Mouse (Mus musculus) lung, embryonic 15.5 days (tissue): ENCODE measurements around the gene March7. TPM values are rescaled to one million over a fixed set of nuclear protein-coding genes. Genes with fewer than 3 reads are reported as not detected.

Experiments used
- ATAC-seq: fragments of 200-750 bp; cut with Nextera tagmentation; 2 replicates; pipeline ENCODE4 v1.8.0; 2017; ENCODE audit warnings: moderate number of reproducible peaks, borderline replicate concordance; ENCODE audit not compliant: low FRiP score, low TSS enrichment; ENCODE audit errors: extremely low read depth
- H3K27ac ChIP-seq: fragments of 300-500 bp; sonication (generic); 2 replicates; pipeline ENCODE4 v1.5.1; 2015; ENCODE audit warnings: moderate library complexity, mild to moderate bottlenecking, inconsistent platforms
- H3K27me3 ChIP-seq: fragments of 300-500 bp; sonication (generic); 2 replicates; pipeline ENCODE4 v1.6.1; 2015; ENCODE audit warnings: inconsistent platforms
- H3K36me3 ChIP-seq: fragments of 300-500 bp; sonication (generic); 2 replicates; pipeline ENCODE4 v1.6.1; 2015; ENCODE audit warnings: inconsistent platforms
- H3K4me1 ChIP-seq: fragments of 300-500 bp; sonication (generic); 2 replicates; pipeline ENCODE4 v1.6.1; 2015; ENCODE audit warnings: inconsistent platforms
- H3K4me2 ChIP-seq: fragments of 300-500 bp; sonication (generic); 2 replicates; pipeline ENCODE4 v1.6.1; 2015; ENCODE audit warnings: inconsistent platforms, mild to moderate bottlenecking, moderate library complexity
- H3K4me3 ChIP-seq: fragments of 300-500 bp; sonication (generic); 2 replicates; pipeline ENCODE4 v1.5.1; 2015; ENCODE audit warnings: mild to moderate bottlenecking, inconsistent platforms
- H3K9ac ChIP-seq: fragments of 300-500 bp; sonication (generic); 2 replicates; pipeline ENCODE4 v1.6.1; 2015; ENCODE audit warnings: inconsistent platforms
- H3K9me3 ChIP-seq: fragments of 300-500 bp; sonication (generic); 2 replicates; pipeline ENCODE4 v1.6.1; 2016; ENCODE audit warnings: inconsistent platforms
- WGBS: fragments of 180-500 bp; shearing (Covaris S2); methylation state at CpG from one replicate; pipeline ENCODE4 v1.1.7; 2015; 5-methylcytosine and 5-hydroxymethylcytosine counted together
- polyA plus RNA-seq: library from polyadenylated mRNA; unstranded; fragments of >200 nt; fragmentation: Nextera tagmentation; extraction: Ambion mirVana; gene quantifications from 2 replicates; pipeline ENCODE4 v1.2.1, GENCODE M21; 2015

Gene March7
- polyA plus RNA-seq, 1 experiment from 2014 or later: 73.4 TPM

DNA sequence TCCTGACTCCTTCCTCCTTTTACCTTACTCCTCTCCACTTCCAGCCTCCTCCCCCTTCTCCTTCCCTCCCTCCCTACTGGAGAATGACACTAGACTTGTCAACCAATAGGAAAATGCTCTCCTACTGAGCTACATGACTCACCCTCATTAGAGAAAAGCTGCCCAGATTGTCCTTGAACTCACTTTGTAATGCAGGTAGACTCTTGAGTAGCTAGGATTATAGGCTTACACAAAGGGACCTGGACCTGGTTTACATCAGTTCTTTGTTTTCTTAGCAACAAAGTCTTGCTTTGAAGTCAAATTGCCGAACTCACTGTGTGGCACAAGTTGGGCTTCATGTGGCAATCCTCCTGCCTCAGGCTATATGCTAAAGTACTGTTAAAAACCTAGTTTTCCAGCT, 12.8 kb upstream of the March7 start:
- Histone ChIP-seq H3K27ac (no peak overlapping the region), H3K27me3 (no peaks in the 10 kb centered on the region), H3K4me1 (no peaks in the 10 kb centered on the region), H3K36me3 (no peaks in the 10 kb centered on the region), H3K9me3 (no peaks in the 10 kb centered on the region), H3K4me3 (no peak overlapping the region), H3K9ac (no peak overlapping the region), H3K4me2 (no peak overlapping the region)
- ATAC-seq: no peak
- WGBS: 64% methylated on average over 1 of the region's 1 CpGs

DNA sequence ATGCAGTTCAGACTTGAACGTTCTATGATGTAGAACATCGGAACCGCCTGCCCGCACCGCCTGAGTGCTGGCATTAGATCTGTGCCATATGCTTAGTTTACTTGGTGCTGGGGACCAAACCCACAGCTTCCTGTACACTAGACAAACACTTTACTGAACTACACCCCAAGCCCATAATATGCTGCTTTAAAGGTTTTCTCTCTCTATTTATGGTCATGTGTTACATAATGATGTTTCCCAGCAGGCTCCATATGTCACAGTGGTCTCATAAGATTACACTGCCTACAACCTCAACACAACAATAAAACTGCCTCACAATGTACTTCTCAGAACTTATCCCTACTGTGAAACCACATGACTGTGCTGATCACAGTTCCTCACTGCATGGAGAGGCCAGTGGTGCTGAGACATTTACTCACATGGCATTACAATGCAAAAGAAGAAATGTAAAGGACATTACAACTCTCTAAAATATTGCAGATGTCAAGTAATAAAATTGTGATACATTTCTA, 9.6 kb upstream of the March7 start:
- 92% methylated on average over 5 of the region's 5 CpGs for WGBS
- Histone ChIP-seq H3K4me3 (no peak overlapping the region), H3K9me3 (no peaks in the 10 kb centered on the region), H3K4me2 (no peak overlapping the region), H3K36me3 (peaks cover 6% of the 10 kb centered on the region; the same call in 1 of the 2 replicates), H3K27ac (no peak overlapping the region), H3K27me3 (no peaks in the 10 kb centered on the region), H3K9ac (no peak overlapping the region), H3K4me1 (no peaks in the 10 kb centered on the region)
- ATAC-seq: no peak

DNA sequence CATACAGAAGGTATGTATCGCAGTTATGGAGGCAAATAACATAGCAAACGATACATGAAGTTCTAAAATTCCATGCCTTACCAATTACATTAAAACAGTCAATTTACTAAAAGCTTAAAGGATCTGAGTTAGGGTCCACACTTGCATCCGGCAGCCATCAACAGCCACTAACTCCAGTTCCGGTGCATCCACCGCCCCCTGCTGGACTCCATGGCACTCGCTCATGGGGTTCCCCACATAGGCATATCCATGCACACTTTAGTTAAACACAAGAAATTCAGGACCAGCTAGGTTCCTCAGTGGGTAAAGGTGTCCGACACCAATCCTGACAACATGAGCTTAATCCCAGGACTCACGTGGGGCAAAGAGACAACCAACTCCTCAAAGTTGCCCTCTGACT, 9.0 kb upstream of the March7 start:
- WGBS: 45% methylated on average over 8 of the region's 8 CpGs
- ATAC-seq: no peak

DNA sequence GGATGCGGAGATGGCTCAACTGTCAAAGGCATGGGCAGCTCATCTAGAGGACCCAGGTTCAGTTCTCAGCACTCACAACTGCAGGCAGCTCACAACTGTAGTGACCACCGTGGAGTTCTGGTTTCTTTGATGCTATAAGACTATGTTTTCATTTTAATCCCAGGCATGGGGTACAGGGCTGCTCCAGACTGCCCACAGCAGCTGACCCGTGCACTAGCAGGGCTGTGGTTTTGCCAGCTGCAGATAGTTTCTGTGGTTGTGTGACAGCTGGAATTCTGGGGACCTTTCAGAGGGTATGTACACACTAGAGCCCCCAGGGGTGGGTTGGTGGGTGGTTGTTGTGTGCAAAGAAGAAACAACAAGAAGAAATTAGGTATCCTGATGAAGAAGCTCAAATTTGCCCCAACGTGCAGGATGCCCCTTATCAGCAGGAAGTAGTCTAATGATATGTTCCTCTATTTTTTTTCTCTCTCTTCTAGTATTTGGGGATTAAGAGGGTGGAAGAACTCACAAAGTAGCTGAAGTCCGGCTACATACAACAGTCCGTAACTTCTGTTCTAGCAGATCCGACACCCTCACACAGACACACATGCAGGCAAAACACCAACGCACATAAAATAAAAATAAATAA, 6.7 kb upstream of the March7 start:
- H3K4me2 ChIP-seq: no peak overlapping the region
- H3K4me3 ChIP-seq: no peak overlapping the region
- H3K9ac ChIP-seq: no peak overlapping the region
- H3K36me3 ChIP-seq: peaks cover 8% of the 10 kb centered on the region; the same call in 1 of the 2 replicates
- H3K4me1 ChIP-seq: peaks cover 4% of the 10 kb centered on the region
- no peak for ATAC-seq
- WGBS: 78% methylated on average over 8 of the region's 8 CpGs
- H3K9me3 ChIP-seq: no peaks in the 10 kb centered on the region
- H3K27ac ChIP-seq: no peak overlapping the region
- no peaks in the 10 kb centered on the region for H3K27me3 ChIP-seq

More for the DNA sequence above, 9.0 kb upstream of the March7 start:
- no peak overlapping the region for H3K4me2 ChIP-seq
- no peaks in the 10 kb centered on the region for H3K4me1 ChIP-seq
- no peaks in the 10 kb centered on the region for H3K9me3 ChIP-seq
- H3K9ac ChIP-seq: no peak overlapping the region
- no peaks in the 10 kb centered on the region for H3K27me3 ChIP-seq
- no peak overlapping the region for H3K27ac ChIP-seq
- H3K4me3 ChIP-seq: no peak overlapping the region
- peaks cover 6% of the 10 kb centered on the region; the same call in 1 of the 2 replicates for H3K36me3 ChIP-seq

DNA sequence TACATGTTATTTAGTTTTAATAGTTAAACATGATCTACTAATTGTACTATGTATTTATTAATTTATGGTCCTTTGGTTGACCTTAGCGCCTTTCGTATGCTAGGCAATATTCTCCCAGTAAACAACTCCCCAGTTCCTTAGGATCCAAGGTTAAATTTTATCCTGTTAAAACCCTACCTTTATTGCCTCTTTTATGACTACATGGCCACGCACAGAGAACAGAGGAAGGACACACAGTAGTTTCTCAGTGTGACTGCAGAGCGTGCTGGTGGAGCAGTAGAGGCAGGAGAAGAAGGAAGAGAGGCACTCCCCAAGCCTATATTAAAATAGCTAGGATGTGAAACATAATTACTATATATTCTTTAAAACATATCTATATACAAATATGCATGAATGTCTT, 6.0 kb upstream of the March7 start:
- WGBS: 90% methylated on average over 4 of the region's 4 CpGs
- Histone ChIP-seq H3K4me1 (peaks cover 8% of the 10 kb centered on the region), H3K4me2 (no peak overlapping the region), H3K27me3 (no peaks in the 10 kb centered on the region), H3K9me3 (no peaks in the 10 kb centered on the region), H3K9ac (no peak overlapping the region), H3K36me3 (peaks cover 8% of the 10 kb centered on the region; the same call in 1 of the 2 replicates), H3K27ac (no peak overlapping the region), H3K4me3 (no peak overlapping the region)
- no peak for ATAC-seq

DNA sequence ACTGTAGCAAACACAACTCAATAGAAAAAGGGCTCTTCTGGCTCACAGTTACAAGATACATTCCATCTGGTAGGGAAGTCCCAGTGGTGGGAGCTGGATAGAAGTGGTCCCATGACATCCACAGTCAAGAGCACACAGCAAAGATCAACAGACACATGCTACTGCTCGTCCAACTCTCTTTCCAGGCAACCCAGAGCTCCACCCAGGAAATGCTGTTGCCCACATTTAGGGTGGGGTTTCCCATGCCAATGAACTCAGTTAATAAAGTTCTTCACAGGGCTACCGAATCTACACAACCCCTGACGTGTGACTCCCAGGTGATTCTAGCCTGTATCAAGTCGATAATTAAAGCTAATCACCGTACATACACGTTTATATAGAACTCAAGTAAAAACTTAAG, 5.5 kb upstream of the March7 start:
- Histone ChIP-seq H3K4me2 (no peak overlapping the region), H3K27me3 (no peaks in the 10 kb centered on the region), H3K4me3 (no peak overlapping the region), H3K4me1 (peaks cover 8% of the 10 kb centered on the region), H3K36me3 (peaks cover 8% of the 10 kb centered on the region; the same call in 1 of the 2 replicates), H3K9me3 (no peaks in the 10 kb centered on the region), H3K27ac (no peak overlapping the region), H3K9ac (no peak overlapping the region)
- ATAC-seq: no peak
- 80% methylated on average over 6 of the region's 6 CpGs for WGBS

DNA sequence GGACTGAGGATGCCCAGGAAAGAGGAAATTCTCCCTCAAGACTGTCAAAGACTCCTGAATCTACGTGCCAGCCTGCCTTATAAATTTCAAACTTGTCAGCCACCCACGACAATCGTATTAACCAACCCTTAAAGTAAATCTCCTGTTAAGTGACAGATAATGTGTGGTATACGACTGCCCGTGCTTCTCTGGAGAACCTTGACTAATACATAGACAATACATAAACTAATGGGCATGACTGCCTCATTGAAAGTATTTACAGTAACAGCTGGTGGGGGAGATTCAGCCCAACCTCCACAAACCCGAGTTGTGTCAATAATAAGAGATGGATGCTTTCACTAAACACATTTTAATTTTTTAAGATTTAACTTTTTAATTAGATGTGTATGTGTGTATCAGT, 3.9 kb upstream of the March7 start:
- H3K9ac ChIP-seq: no peak overlapping the region
- no peak overlapping the region for H3K27ac ChIP-seq
- no peaks in the 10 kb centered on the region for H3K27me3 ChIP-seq
- H3K4me1 ChIP-seq: peaks cover 8% of the 10 kb centered on the region
- no peak overlapping the region for H3K4me3 ChIP-seq
- no peak overlapping the region for H3K4me2 ChIP-seq
- H3K36me3 ChIP-seq: peaks cover 8% of the 10 kb centered on the region; the same call in 1 of the 2 replicates
- ATAC-seq: no peak
- no peaks in the 10 kb centered on the region for H3K9me3 ChIP-seq
- 79% methylated on average over 6 of the region's 6 CpGs for WGBS

DNA sequence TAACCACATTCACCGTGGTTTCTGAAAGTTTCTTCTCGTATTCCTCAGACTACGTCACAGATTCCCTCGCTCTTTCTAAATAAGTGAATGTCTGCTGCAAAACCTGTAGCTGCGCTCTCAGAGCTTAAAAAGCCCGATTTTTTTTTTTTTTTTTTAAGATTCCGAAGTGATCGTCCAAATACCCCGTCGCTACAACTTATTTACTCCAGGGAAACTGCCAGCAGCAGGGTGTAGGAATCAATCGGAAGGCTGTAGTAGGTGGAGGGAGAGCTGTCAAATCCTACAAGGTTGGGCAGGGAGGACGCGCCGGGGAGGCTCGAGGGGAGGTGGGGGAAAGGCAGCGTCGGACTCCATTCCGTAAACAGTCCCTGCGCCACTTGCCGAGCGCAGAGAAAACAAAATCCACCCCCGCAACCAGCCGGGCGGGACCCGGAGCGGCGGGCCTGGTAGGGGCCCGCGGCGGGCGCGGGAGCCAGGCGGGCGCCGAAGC, 520 bp upstream of the March7 start:
- Histone ChIP-seq H3K4me1 (peaks cover 25% of the 10 kb centered on the region), H3K27me3 (no peaks in the 10 kb centered on the region), H3K27ac (peak overlapping the region; percentile 85), H3K4me3 (peak overlapping the region; percentile 90), H3K9ac (peak overlapping the region; percentile 96), H3K36me3 (peaks cover 8% of the 10 kb centered on the region; the same call in 1 of the 2 replicates), H3K4me2 (peak overlapping the region; percentile 67), H3K9me3 (no peaks in the 10 kb centered on the region)
- under 1% methylated on average over 32 of the region's 35 CpGs for WGBS
- peak; percentile 65 for ATAC-seq

DNA sequence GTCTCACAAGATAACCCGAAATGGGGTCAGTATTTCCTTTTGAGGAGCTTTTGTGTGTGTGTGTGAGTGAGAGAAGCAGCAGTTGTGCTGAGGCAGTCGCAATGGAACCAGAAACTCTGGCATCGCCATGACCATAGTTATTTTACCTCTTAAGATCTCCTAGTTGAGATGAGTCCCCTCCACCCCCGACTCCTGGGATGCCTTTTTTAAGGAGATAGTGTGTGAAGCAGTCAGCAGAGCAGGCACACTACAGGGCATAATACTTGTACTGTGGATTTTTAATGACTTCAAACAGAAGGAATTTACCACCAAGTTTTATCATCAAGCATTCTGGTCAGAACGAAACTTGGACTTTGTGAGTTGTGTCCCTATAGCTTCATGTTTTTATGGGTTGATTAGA, 1.1 kb downstream of the March7 start:
- H3K27me3 ChIP-seq: no peaks in the 10 kb centered on the region
- no peaks in the 10 kb centered on the region for H3K9me3 ChIP-seq
- peaks cover 30% of the 10 kb centered on the region for H3K4me1 ChIP-seq
- peaks cover 5% of the 10 kb centered on the region; the same call in 1 of the 2 replicates for H3K36me3 ChIP-seq
- peak overlapping the region; percentile 60 for H3K4me2 ChIP-seq
- H3K27ac ChIP-seq: peak overlapping the region; percentile 85; the same call in 1 of the 2 replicates
- peak overlapping the region; percentile 96 for H3K9ac ChIP-seq
- no peak for ATAC-seq
- H3K4me3 ChIP-seq: peak overlapping the region; percentile 90
- 9% methylated on average over 5 of the region's 5 CpGs for WGBS

DNA sequence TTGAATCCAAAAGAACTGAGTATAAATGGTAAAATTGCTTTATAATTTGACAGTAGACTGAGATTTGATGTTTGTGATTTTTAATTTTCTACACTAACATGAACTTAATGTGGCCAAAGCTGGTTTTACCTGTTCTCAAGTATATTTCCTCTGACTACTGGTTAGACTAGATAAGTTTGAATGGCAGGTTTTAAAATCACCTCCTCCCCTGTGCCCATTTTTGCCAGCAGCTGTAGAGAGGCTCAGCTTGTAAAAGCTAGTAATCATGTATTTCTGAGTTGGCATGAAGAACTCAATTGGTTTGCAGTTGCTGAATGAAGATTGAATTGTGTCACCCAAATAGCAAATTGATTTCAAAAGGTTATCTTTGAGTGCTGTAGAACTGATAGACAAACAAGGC, 2.8 kb downstream of the March7 start:
- no peak overlapping the region for H3K4me2 ChIP-seq
- 0 out of 2 replicates have a peak, but pooled peaks cover 3% of the 10 kb centered on the region for H3K36me3 ChIP-seq
- H3K9ac ChIP-seq: no peak overlapping the region
- H3K4me1 ChIP-seq: peaks cover 41% of the 10 kb centered on the region
- no peak overlapping the region for H3K4me3 ChIP-seq
- ATAC-seq: no peak
- no peaks in the 10 kb centered on the region for H3K9me3 ChIP-seq
- no peaks in the 10 kb centered on the region for H3K27me3 ChIP-seq
- no peak overlapping the region for H3K27ac ChIP-seq

DNA sequence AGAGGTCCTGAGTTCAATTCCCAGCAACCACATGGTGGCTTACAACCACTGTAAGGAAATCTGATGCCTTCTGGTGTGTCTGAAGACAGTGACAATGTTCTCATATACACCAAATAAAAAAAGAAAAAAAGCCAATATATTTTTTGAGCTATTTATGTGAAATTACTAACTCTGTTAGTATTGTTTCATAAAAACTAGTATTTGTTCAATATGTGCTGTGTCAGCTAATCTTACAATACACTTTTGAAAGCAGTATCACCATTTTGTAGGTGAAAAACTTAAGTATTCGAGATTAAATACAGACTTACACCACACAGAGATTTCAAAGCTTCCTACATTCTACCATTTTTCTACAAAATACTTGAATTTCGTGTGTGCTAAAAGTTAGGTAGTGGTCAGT, 5.0 kb downstream of the March7 start:
- ATAC-seq: no peak
- no peaks in the 10 kb centered on the region for H3K27me3 ChIP-seq
- no peaks in the 10 kb centered on the region for H3K9me3 ChIP-seq
- 0 out of 2 replicates have a peak, but pooled peaks cover 3% of the 10 kb centered on the region for H3K36me3 ChIP-seq
- peaks cover 35% of the 10 kb centered on the region for H3K4me1 ChIP-seq
- H3K4me2 ChIP-seq: no peak overlapping the region
- 91% methylated on average over 2 of the region's 2 CpGs for WGBS
- H3K4me3 ChIP-seq: no peak overlapping the region
- no peak overlapping the region for H3K27ac ChIP-seq
- H3K9ac ChIP-seq: no peak overlapping the region

DNA sequence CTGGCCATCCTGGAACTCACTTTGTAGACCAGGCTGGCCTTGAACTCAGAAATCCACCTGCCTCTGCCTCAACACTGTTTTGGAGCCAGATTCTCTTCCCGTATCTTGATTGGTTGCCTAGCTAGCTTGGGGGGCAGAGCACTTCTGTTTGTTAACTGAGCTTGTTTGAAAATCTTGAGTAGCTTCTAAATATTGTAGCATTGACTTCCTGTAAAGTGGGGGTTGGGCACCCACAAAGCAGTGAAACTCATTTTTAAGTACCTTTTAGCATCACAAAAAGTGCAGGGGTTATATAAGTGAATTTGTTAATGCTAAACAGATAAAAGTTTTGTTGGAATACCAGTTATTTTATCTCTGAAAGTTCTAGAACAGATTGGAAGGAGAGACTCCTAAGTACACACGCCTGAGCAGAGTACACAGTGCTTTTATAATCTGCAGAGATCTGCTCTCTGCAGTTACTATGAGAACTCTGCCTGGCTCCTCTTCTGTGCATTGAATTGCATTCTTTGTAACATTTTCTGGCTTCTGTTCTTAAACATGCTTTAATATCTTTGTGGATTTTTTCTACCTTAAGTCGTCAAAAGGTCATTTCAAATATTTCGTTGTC, 7.0 kb downstream of the March7 start:
- Histone ChIP-seq H3K36me3 (0 out of 2 replicates have a peak, but pooled peaks cover 3% of the 10 kb centered on the region), H3K4me2 (no peak overlapping the region), H3K4me1 (peaks cover 27% of the 10 kb centered on the region), H3K9me3 (no peaks in the 10 kb centered on the region), H3K27ac (no peak overlapping the region), H3K9ac (no peak overlapping the region), H3K4me3 (no peak overlapping the region), H3K27me3 (no peaks in the 10 kb centered on the region)
- no peak for ATAC-seq
- WGBS: 61% methylated on average over 4 of the region's 4 CpGs
